Mouse (Mus musculus) megakaryocyte, embryonic 14.5 days (primary cell): ENCODE data around the gene Nmnat1.

Experiments
- FLI1 ChIP-seq: IDR thresholded peaks from 2 replicates; pipeline ENCODE4 v1.6.1; 2012; ENCODE audit warnings: low read length, inconsistent platforms, mixed read lengths
- GATA1 ChIP-seq: IDR thresholded peaks from 3 replicates; pipeline ENCODE4 v1.6.1; 2012; ENCODE audit warnings: mixed read lengths, low read length, inconsistent platforms, borderline replicate concordance

DNA sequence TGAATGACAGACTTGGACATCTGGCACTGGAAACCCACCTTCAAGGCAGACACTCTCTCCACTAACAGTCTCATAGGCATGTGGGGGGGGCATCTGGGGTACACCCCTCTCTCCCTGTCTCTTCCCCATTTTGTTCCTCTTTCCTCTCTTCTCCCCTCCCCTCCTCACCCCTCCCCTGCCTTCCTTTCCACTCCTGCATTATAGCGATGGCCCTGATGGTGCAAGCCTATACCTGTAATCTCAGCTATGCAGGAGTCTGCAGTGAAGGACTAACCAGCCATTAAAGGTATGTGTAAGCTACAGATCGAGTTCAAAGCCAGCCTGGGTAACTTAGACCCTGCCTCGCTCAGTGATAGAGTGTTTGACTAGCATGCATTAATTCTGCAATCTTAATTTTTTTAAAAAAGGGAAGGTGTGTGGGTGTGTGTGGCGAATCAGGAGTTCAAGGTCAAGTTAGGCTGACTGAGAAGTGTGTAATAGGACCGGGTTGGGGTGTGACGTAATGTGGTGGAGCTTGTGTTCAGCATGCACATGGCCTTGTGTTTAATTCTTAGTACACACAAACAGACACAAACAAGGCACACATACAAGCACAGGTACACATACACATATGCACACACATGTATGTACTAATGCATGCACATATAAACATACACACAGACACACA is 22.6 kb downstream of the Nmnat1 start:
- TF ChIP-seq GATA1 (no peak), FLI1 (no peak)
